Mouse (Mus musculus): Measurements from ENCODE around the gene Tent4a.

The Tent4a gene

DNA sequence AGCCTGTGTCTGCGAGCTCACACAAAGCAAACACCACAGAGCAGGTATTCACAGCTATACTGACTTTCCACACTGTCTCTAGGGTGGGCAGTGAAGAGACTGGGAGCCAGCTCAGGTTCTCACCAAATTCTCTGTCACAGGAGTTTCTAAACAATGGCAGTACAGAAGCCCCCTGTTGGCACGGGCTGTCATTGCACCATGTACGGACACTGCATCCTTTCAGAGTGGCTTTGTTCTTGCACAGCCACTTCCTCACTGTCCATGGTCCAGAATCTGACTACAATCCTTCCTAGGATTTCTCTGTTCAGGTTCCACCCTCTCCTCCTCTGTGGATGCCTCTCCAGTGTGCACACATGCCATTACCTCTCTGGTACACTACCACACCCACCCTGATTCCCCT is 10.6 kb upstream of the Tent4a start:
- no peak for DNase-seq (ENCODE audit: low spot score)

- DNase-seq (ENCODE audit: low spot score), result no peak
These were observed 9.2 kb upstream of the Tent4a start for GRCm38 (mm10) chr13:69543595-69543994.

DNA sequence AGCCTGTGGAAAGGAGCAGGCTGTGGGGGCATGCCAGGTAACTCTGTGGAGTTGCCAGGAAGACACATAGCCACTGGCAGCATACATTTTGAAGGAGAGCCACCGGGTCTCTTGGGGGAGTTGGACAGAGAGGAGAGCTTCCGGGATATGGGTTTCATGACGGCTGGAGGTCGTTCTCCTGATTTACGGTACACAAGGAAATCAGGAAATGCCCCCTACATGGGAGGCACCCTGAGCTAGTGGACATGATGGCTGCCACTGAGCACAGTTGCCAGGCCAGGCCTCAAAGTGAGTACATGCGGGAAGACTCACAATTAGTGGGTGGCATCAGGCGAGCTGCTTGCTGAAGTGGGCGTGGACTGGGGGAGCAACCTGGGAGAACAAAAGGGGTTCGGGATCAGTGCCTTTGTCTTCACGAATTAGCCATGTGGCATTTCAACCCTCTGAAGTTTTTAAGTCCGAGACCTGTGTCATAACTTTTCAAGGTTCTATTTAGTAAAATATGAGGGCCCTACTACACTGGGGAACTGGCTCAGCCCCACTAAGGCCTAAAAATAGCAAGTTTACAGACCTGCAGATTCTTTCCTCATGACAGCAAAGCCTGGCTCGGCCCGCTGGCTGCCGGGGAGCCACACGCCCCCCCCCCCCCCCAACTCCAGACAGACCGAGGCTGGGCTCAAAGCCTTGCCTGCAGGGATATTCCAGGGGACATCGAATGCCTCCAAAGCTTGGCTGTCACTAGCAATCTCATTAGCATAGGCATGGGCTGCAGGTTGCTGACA is 8.3 kb upstream of the Tent4a start:
- no peak for DNase-seq (ENCODE audit: low spot score)

DNA sequence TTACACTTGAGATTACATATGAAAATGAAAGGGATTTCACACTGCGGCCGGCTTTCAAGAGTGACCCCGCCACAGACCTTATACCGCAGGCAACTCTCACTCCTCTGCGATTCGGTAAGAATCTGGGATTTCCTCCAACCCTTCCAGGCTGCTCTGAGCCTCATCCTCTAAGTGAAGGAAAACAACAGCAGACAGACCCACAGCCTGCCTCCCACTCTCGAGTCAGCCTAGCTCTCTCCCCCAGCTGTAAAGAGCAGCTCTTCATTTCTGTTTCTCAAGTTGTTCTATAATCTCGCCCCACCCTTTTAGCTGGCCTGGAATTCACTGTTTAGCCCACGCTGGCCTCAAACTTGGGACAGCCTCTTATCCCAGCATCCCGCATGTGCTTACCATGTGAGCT is 7.4 kb upstream of the Tent4a start:
- DNase-seq (ENCODE audit: low spot score), result no peak

GRCm38 (mm10) chr13:69541209-69541608 is 6.8 kb upstream of the Tent4a start:
- DNase-seq (ENCODE audit: low spot score), result no peak

DNA sequence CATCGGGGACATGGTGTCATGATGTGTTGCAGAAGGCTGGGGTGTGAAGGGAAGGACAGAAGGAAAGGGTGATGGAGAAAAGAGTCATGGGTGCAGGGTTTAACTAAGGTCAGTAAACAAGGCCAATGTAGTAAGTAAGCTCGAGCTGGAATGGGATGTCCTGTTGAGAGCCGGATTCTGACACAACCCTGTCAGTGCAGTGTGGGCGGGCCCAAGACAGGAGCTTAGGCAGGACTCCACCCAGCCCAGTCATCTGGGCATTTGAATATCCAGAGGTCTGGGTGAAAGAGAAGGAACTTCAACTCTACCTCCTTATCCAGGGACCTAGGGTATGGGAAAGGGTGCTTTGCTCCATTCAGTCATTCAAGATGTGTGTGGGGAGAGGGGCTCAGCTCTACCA is 3.9 kb upstream of the Tent4a start:
- DNase-seq (ENCODE audit: low spot score), result no peak

DNA sequence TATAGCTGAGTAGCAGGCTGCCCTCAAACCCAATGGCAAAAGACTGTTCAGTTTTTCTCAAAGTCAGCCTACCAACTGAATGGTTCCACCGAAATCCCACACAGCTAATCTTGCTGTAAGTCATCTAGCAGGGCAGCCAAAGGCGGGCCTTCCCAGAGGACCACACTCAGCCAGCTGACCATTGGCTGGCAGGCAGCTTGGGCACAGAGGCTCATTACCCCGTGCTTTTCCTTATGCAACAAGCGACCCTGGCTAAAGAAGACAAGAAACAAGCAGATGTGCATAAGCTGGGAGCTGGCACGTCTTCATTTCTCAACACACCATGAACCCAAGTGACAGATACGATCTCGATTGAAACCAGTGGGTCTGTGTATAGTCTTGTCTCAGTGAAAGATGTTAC is 2.9 kb upstream of the Tent4a start:
- DNase-seq (ENCODE audit: low spot score), result no peak

DNA sequence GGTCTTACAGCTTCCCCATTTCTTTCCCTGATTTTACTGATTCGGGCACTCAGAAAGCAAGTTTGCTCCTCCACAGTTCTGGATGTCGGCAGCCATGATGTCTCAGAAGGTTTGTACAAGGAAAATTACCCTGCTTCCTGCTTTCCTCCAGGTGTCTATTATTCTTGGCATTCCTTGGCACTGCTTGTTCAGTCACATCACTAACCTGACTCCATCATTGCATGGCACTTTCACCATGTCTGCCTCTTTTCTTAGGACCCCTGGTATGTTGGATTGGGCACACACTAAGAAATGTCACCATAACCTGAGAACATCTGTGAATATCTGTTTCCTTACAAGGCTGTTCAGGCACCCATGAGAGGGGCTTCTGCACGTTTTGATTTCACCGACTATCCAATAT is 1.6 kb upstream of the Tent4a start:
- DNase-seq (ENCODE audit: low spot score), result no peak

DNA sequence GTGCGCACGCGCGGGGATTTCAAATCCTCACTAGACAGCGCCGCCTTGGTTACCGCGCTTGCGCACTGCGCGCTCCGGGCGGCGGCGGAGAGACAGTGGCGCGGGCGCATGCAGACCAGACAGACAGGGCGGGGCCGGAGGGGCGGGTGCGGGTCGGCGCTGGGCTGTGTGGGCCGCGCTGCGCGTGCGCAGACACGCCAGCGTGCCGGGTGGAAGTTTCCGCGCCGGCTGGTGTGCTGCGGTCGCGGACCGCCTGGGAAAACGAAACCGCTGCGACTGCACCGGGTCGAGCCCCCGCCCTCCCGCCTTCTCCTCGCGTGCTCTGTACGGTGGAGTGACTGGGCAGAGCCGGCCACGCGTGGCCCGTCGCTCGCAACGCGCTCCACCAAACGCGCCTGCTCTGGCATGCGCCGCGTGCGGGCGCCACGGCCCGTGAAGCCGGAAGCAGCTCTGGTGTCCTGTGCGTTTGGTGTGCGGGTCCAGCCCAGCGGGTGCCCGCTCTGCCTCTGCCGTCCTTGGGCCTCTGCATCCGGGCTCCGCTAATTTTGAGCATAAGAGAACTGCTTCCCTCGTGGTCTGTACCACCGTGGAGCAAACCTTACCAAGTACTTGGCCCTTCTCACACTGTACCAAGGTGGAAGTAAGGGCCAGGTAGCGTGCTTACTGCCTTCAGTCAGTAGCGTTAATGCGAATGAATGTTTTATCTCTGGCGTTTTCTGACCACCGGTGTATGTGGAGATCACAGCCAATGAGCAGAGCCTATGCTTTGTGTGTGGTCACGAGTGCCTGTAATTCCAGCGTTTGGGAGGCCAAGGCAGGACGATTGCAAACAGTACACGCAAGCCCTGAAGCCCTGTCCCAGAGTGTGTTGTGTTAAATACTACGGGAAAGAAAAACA is 486 bp upstream of the Tent4a start:
- DNase-seq (ENCODE audit: low spot score), result peak; percentile 98

- no peak for DNase-seq (ENCODE audit: low spot score)
These were observed 748 bp downstream of the Tent4a start, which contains the start of gene Nsun2 for GRCm38 (mm10) chr13:69533405-69534333. TSS of gene Nsun2 (plus strand) at chr13:69533746.

GRCm38 (mm10) chr13:69532893-69533404 is 1.5 kb downstream of the Tent4a start:
- no peak for DNase-seq (ENCODE audit: low spot score)

GRCm38 (mm10) chr13:69532101-69532892 is 2.1 kb downstream of the Tent4a start:
- DNase-seq (ENCODE audit: low spot score), result no peak

GRCm38 (mm10) chr13:69531431-69531830 is 3.0 kb downstream of the Tent4a start:
- no peak for DNase-seq (ENCODE audit: low spot score)

DNA sequence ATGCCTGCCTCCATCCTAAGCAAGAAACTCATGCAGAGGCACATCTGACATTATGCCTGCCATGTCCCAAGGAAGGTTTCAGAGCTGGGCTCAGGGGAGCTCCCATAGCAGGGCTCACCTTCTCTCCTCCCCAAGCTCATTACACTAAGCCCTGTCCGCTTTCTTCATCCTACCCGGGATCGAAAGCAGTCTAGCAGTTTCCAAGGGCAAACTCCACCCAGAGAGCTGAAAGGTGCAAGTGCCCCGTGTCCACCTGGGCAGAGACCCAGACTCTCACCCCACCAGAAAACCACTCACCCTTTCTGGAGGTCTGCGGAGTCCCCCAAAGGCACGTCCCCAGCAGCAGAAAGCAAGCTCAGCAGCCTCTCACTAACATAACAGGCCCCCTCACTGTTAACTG is 3.5 kb downstream of the Tent4a start:
- no peak for DNase-seq (ENCODE audit: low spot score)

GRCm38 (mm10) chr13:69530156-69530555 is 4.3 kb downstream of the Tent4a start:
- no peak for DNase-seq (ENCODE audit: low spot score)

- peak; percentile 81 for DNase-seq (ENCODE audit: low spot score)
These were observed 5.9 kb downstream of the Tent4a start for GRCm38 (mm10) chr13:69528531-69528930.

DNA sequence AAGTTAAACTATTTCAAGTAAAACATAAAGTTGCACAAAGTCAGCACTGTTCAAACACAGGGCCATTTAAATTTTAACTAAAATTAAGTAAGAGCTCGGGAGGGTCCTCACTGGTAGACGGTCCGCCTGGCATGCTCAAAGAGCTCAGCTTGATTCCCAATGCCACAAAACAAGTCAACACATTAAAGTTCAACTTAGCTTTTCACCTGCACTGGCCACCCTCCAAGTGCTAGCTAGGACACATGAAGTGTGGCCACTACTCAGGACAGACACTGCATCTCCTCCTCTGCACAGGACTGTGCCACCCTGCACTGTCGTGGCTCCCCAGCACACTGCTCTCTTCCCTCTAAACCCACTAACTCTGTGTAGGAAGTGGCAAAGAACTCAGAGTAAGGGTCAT is 8.6 kb downstream of the Tent4a start:
- DNase-seq (ENCODE audit: low spot score), result peak; percentile 65

- DNase-seq (ENCODE audit: low spot score), result no peak
These were observed 10.3 kb downstream of the Tent4a start for GRCm38 (mm10) chr13:69524158-69524530.

DNA sequence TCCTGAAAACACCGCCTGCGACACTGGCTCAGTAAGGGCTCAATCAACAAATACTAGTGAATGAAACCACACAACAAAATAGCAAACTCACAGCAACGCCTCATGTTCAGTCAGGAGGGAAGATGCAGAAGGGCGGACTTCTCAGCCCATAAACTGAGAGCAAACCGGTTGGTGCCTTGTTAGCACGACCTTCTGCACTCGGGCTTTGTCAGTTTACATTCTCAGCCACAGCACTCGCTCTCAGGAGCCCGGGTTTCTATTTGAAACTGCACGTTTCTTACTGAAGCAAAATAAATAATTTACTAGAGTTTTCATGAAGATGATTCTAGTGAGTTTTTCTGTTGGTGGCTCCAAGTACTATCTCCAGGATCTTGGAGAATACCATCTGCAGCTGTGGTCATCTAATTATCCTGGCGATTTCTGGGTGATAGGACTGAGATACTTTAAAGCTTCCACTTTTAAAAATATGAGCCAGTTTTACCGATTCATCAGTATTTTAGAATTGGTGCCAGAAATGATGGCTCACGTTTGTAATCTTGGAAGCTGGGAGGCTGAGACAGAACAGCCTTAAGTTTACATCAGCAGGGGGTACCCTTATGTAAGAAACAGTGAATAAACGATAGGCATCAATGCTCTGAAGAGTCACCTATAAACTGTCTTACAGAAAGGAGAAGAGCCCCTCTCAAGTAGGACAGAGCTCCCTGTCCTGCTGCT is 10.8 kb downstream of the Tent4a start:
- peak; percentile 54 for DNase-seq (ENCODE audit: low spot score)

- no peak for DNase-seq (ENCODE audit: low spot score)
These were observed 12.1 kb downstream of the Tent4a start for GRCm38 (mm10) chr13:69522161-69522791.

All from yolk sac, embryonic 10.5 days (tissue).